Mouse (Mus musculus): ENCODE results near the gene Numa1. TPM values are rescaled to one million over a fixed set of nuclear protein-coding genes. Genes with fewer than 3 reads are reported as not detected.

The Numa1 gene
- 100 to 1,000 TPM in 1 of 2 experiments, 10 to 100 TPM in 1; 21.1 to 120 TPM for polyA plus RNA-seq (2012; fragmentation: generic; extraction: Trizol)

GRCm38 (mm10) chr7:101933751-101934240 lies at the start of gene Numa1, which contains the start of gene Lrrc51:
Gene Numa1, plus strand, starts transcription at chr7:101934111.
Gene Lrrc51, minus strand, starts transcription at chr7:101933895.

GRCm38 (mm10) chr7:101905561-101906286 lies 28.2 kb upstream of the Numa1 start, which contains the start of gene Lamtor1:
Gene Lamtor1, plus strand, starts transcription at chr7:101905904.

GRCm38 (mm10) chr7:101906287-101906681 lies 27.6 kb upstream of the Numa1 start, which contains the start of gene Tomt:
Gene Tomt, minus strand, starts transcription at chr7:101906359.

GRCm38 (mm10) chr7:102018590-102018989 lies 84.7 kb downstream of the Numa1 start, which contains the start of gene Il18bp:
Gene Il18bp, minus strand, starts transcription at chr7:102018690.

Other genes with a start within 250 kb of the Numa1 start
- not detected for gene Phox2a, start 115.8 kb upstream of the Numa1 start, polyA plus RNA-seq (2012; fragmentation: generic; extraction: Trizol)
- gene Inppl1, start 95.9 kb upstream of the Numa1 start, polyA plus RNA-seq (2012; fragmentation: generic; extraction: Trizol): 10 to 100 TPM; 21.7 to 40.0 TPM
- not detected for gene Folr2, start 76.9 kb upstream of the Numa1 start, polyA plus RNA-seq (2012; fragmentation: generic; extraction: Trizol)
- gene Anapc15, start 70.4 kb upstream of the Numa1 start, polyA plus RNA-seq (2012; fragmentation: generic; extraction: Trizol): 100 to 1,000 TPM in 1 of 2 experiments, 10 to 100 TPM in 1; 56.8 to 127 TPM
- under 1 TPM; 0.40 to 0.68 TPM for gene Folr1, start 63.3 kb upstream of the Numa1 start, polyA plus RNA-seq (2012; fragmentation: generic; extraction: Trizol)
- 100 to 1,000 TPM; 173 to 237 TPM for gene Lamtor1, start 28.2 kb upstream of the Numa1 start, polyA plus RNA-seq (2012; fragmentation: generic; extraction: Trizol)
- under 1 TPM in 1 of 2 experiments, not detected in 1; 0.06 TPM for gene Tomt, start 27.8 kb upstream of the Numa1 start, polyA plus RNA-seq (2012; fragmentation: generic; extraction: Trizol)
- 10 to 100 TPM in 1 of 2 experiments, 1 to 10 TPM in 1; 7.3 to 15.6 TPM for gene Lrrc51, start 216 bp upstream of the Numa1 start, polyA plus RNA-seq (2012; fragmentation: generic; extraction: Trizol)
- 1 to 10 TPM in 1 of 2 experiments, under 1 TPM in 1; 0.20 to 1.9 TPM for gene Il18bp, start 84.6 kb downstream of the Numa1 start, polyA plus RNA-seq (2012; fragmentation: generic; extraction: Trizol)
- 10 to 100 TPM; 15.1 to 36.4 TPM for gene Rnf121, start 131.4 kb downstream of the Numa1 start, polyA plus RNA-seq (2012; fragmentation: generic; extraction: Trizol)
- 10 to 100 TPM in 1 of 2 experiments, 1 to 10 TPM in 1; 4.7 to 10.9 TPM for gene Xndc1, start 131.4 kb downstream of the Numa1 start, polyA plus RNA-seq (2012; fragmentation: generic; extraction: Trizol)
- under 1 TPM; 0.01 to 0.67 TPM for gene Xntrpc, start 131.6 kb downstream of the Numa1 start, polyA plus RNA-seq (2012; fragmentation: generic; extraction: Trizol)
- gene Trpc2, start 149.0 kb downstream of the Numa1 start, polyA plus RNA-seq (2012; fragmentation: generic; extraction: Trizol): not detected
- not detected for gene Art1, start 167.6 kb downstream of the Numa1 start, polyA plus RNA-seq (2012; fragmentation: generic; extraction: Trizol)
- gene Art5, start 175.4 kb downstream of the Numa1 start, polyA plus RNA-seq (2012; fragmentation: generic; extraction: Trizol): not detected
- under 1 TPM in 1 of 2 experiments, not detected in 1; 0.02 TPM for gene Chrna10, start 182.7 kb downstream of the Numa1 start, polyA plus RNA-seq (2012; fragmentation: generic; extraction: Trizol)

Data from C3H10T1/2 (cell line).